Mouse (Mus musculus) megakaryocyte, embryonic 14.5 days (primary cell): Measurements from ENCODE around the gene Bud23.

Experiments
- FLI1 ChIP-seq: IDR thresholded peaks from 2 replicates; pipeline ENCODE4 v1.6.1; 2012; ENCODE audit warnings: low read length, inconsistent platforms, mixed read lengths
- GATA1 ChIP-seq: IDR thresholded peaks from 3 replicates; pipeline ENCODE4 v1.6.1; 2012; ENCODE audit warnings: mixed read lengths, low read length, inconsistent platforms, borderline replicate concordance

GRCm38 (mm10) chr5:135089653-135090052 lies 24.9 kb upstream of the Bud23 start, which contains the start of gene Mlxipl:
- TF ChIP-seq GATA1 (no peak), FLI1 (no peak)
